Mouse (Mus musculus) CH12.LX (cell line): ENCODE results near the gene Krtdap.

Source experiments
- BHLHE40 ChIP-seq: IDR thresholded peaks from 2 replicates; pipeline ENCODE4 v1.6.1; 2011; ENCODE audit warnings: mild to moderate bottlenecking, low read depth, low read length, improper control_type of control experiment
- CTCF ChIP-seq, 2 experiments: IDR thresholded peaks in 1 of 2; conservative IDR thresholded peaks in 1 of 2; 2 replicates each; pipeline ENCODE4 v1.5.1; 2011 to 2012; ENCODE audit warnings: low read depth in 2 of 2, low read length in 2 of 2, improper control_type of control experiment in 1 of 2, inconsistent platforms in 1 of 2, mild to moderate bottlenecking in 1 of 2, moderate library complexity in 1 of 2
- EP300 ChIP-seq: IDR thresholded peaks from 2 replicates; pipeline ENCODE4 v1.6.1; 2011; ENCODE audit warnings: low read length, improper control_type of control experiment
- JUND ChIP-seq: conservative IDR thresholded peaks from 2 replicates; pipeline ENCODE4 v1.6.1; 2011; ENCODE audit warnings: low read depth, low read length, improper control_type of control experiment
- POLR2A ChIP-seq: IDR thresholded peaks from 2 replicates; pipeline ENCODE4 v1.6.1; 2011; ENCODE audit warnings: low read depth, mild to moderate bottlenecking, improper control_type of control experiment, low read length
- TBP ChIP-seq: conservative IDR thresholded peaks from 2 replicates; pipeline ENCODE4 v1.6.1; 2011; ENCODE audit warnings: low read depth, low read length, improper control_type of control experiment
- USF2 ChIP-seq: conservative IDR thresholded peaks from 2 replicates; pipeline ENCODE4 v1.6.1; 2011; ENCODE audit warnings: low read depth, low read length, improper control_type of control experiment
- ZNF384 ChIP-seq: IDR thresholded peaks from 2 replicates; pipeline ENCODE4 v1.6.1; 2012; ENCODE audit warnings: low read depth, low read length, improper control_type of control experiment, inconsistent platforms

DNA sequence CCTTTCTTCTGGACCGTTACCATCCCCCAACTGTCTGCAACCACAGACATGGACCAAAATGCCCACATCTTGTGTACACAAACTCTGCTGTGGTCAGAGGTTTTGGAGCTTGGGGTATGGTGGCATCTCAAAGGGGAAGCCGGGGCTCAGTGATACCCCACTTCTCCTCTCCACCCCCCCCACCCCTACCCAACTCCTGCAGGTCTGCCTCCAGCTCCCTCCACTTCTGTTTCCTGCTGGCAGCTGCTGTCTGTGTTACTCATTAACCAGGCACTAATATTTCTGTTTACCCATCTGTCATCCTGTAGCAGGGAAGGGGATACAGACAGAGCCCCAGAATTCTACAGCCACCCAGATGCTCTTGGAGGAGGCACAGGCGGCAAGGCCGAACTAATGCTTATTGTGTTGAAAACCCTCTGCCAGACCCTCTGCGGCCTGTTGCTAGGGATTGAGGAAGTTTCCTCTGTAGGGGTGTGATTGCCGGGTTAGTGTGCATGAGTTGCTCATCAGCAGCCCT lies 24.7 kb downstream of the Krtdap start:
- TF ChIP-seq POLR2A (no peak), CTCF (conservative IDR thresholded peaks at IDR 0.05 in 1 of 2, IDR thresholded peaks at IDR 0.05 in 1 of 2; ENCODE audit: low read depth in 2 of 2, low read length in 2 of 2) (no peak), JUND (no peak), EP300 (no peak), TBP (no peak), ZNF384 (no peak), USF2 (no peak), BHLHE40 (no peak)
